Mouse (Mus musculus) CH12F3 (cell line): ENCODE data around the gene Alox5ap.

Source experiments
- in situ Hi-C: fragments of 300-500 bp; cut with MboI; formaldehyde crosslinking; loops from 2 replicates; pipeline ENCODE4 v1.14.3; 2020; ENCODE audit warnings: low sequenced_read_pairs

Gene Alox5ap

GRCm38 (mm10) chr5:149264405-149264804, at the start of gene Alox5ap:
Gene Alox5ap (plus strand): TSS chr5:149264767.
- in situ Hi-C loops: no loop called here

GRCm38 (mm10) chr5:149215540-149215939, 49.0 kb upstream of the Alox5ap start:
- in situ Hi-C loops: no loop called here

GRCm38 (mm10) chr5:149217524-149218357, 46.8 kb upstream of the Alox5ap start:
- in situ Hi-C loops: no loop called here

GRCm38 (mm10) chr5:149219493-149219892, 45.1 kb upstream of the Alox5ap start:
- in situ Hi-C loops: no loop called here

- in situ Hi-C loops: no loop called here
Observed at GRCm38 (mm10) chr5:149221355-149221754, 43.2 kb upstream of the Alox5ap start.

GRCm38 (mm10) chr5:149224666-149225065, 39.9 kb upstream of the Alox5ap start:
- in situ Hi-C loops: no loop called here

GRCm38 (mm10) chr5:149228700-149229618, 35.6 kb upstream of the Alox5ap start:
- in situ Hi-C loops: no loop called here

GRCm38 (mm10) chr5:149229619-149230339, 34.8 kb upstream of the Alox5ap start:
- in situ Hi-C loops: no loop called here

- in situ Hi-C loops: no loop called here
Observed at GRCm38 (mm10) chr5:149235002-149235401, 29.6 kb upstream of the Alox5ap start.

GRCm38 (mm10) chr5:149237221-149237950, 27.2 kb upstream of the Alox5ap start:
- in situ Hi-C loops: no loop called here

- in situ Hi-C loops: no loop called here
Observed at GRCm38 (mm10) chr5:149242467-149242866, 22.1 kb upstream of the Alox5ap start.

GRCm38 (mm10) chr5:149243053-149243452, 21.5 kb upstream of the Alox5ap start:
- in situ Hi-C loops: no loop called here

- in situ Hi-C loops: no loop called here
Observed at GRCm38 (mm10) chr5:149245391-149245964, 19.1 kb upstream of the Alox5ap start.

GRCm38 (mm10) chr5:149245965-149246470, 18.5 kb upstream of the Alox5ap start:
- in situ Hi-C loops: no loop called here

- in situ Hi-C loops: no loop called here
Observed at GRCm38 (mm10) chr5:149247047-149247904, 17.3 kb upstream of the Alox5ap start.

GRCm38 (mm10) chr5:149252303-149252702, 12.3 kb upstream of the Alox5ap start:
- in situ Hi-C loops: no loop called here

- in situ Hi-C loops: no loop called here
Observed at GRCm38 (mm10) chr5:149253491-149253890, 11.1 kb upstream of the Alox5ap start.

- in situ Hi-C loops: no loop called here
Observed at GRCm38 (mm10) chr5:149255522-149255921, 9.0 kb upstream of the Alox5ap start.
